In genomic region chr6:16999451-17000139, GRCm38 (mm10) we compare ENCODE assay signal across 10 mouse cellular contexts.
A peak's percentile ranks its signal among the peaks of the same experiment; 100 is the strongest.
DNase-seq lines count a peak whose midpoint lies in the region; ATAC-seq and TF ChIP-seq lines count a peak whose summit lies in the region.
"Had no signal": no experiment of that assay in that cellular context is flagged by ENCODE, and none has a peak within 500 bp of the region (broad histone marks: within the 10 kb centered on the region; RNA-seq: fewer than 3 reads in every experiment).

No protein-coding gene starts in this region.

- TF ChIP-seq CTCF in left cerebral cortex, adult 2 months (IDR thresholded peaks at IDR 0.05) = peak; percentile 31

- H3K4me2 ChIP-seq in embryonic facial prominence, embryonic 14.5 days (ENCODE audit: low read depth, low read length) = peak overlapping the region; percentile 21; the same call in 1 of the 2 replicates
- peak overlapping the region; percentile 54 for H3K4me2 ChIP-seq in hindbrain, embryonic 15.5 days
- peak overlapping the region; percentile 49 for H3K4me2 ChIP-seq in midbrain, embryonic 16.5 days (ENCODE audit: low read length)
- H3K4me2 ChIP-seq: liver, embryonic 13.5 days had no signal

- H3K4me3 ChIP-seq in left cerebral cortex, adult 2 months = peak overlapping the region; percentile 21
- H3K4me3 ChIP-seq in embryonic facial prominence, embryonic 14.5 days (ENCODE audit: low read depth, low read length) = no peak overlapping the region
- peak overlapping the region; percentile 31 for H3K4me3 ChIP-seq in hindbrain, embryonic 15.5 days
- peak overlapping the region; percentile 21 for H3K4me3 ChIP-seq in midbrain, embryonic 16.5 days (ENCODE audit: low read depth, low read length)
- H3K4me3 ChIP-seq: liver, embryonic 13.5 days had no signal

- H3K9me3 ChIP-seq in embryonic facial prominence, embryonic 14.5 days (ENCODE audit: control insufficient read depth, low read length) = no peaks in the 10 kb centered on the region
- H3K9me3 ChIP-seq in hindbrain, embryonic 15.5 days = no peaks in the 10 kb centered on the region
- no peaks in the 10 kb centered on the region for H3K9me3 ChIP-seq in midbrain, embryonic 16.5 days (replicated peaks; ENCODE audit: control insufficient read depth, low read length, poor library complexity, severe bottlenecking)
- H3K9me3 ChIP-seq: G1E; liver, embryonic 13.5 days had no signal

- intact Hi-C loops in left cerebral cortex, adult 2 months (cut with DNase I) = loop anchor here (10.0 kb wide), 1 partner anchor 1585 kb away; no protein-coding TSS in a partner anchor

- DNase-seq in left cerebral cortex, adult 2 months (ENCODE audit: extremely low spot score in 1 of 2, low spot score in 2 of 2) = no peak
- DNase-seq in left cerebral cortex, adult 11 months (ENCODE audit: low spot score) = no peak
- peak; percentile 37 for DNase-seq in embryonic facial prominence, embryonic 14.5 days (ENCODE audit: low spot score)
- no peak for DNase-seq in B cell, adult 2 months
- no peak for DNase-seq in adrenal gland, postnatal 36 days
- DNase-seq: adrenal gland, postnatal 25 days; liver, embryonic 13.5 days had no signal

- H3K9ac ChIP-seq in embryonic facial prominence, embryonic 14.5 days (ENCODE audit: low read depth, low read length) = no peak overlapping the region
- no peak overlapping the region for H3K9ac ChIP-seq in hindbrain, embryonic 15.5 days
- H3K9ac ChIP-seq in midbrain, embryonic 16.5 days (ENCODE audit: low read depth, low read length) = peak overlapping the region; percentile 44; the same call in 1 of the 2 replicates
- H3K9ac ChIP-seq: liver, embryonic 13.5 days had no signal

- H3K27me3 ChIP-seq in embryonic facial prominence, embryonic 14.5 days (replicated peaks; ENCODE audit: control insufficient read depth, insufficient read depth, low read length) = peaks cover 4% of the 10 kb centered on the region; the same call in 1 of the 2 replicates
- H3K27me3 ChIP-seq in hindbrain, embryonic 15.5 days = no peaks in the 10 kb centered on the region
- no peaks in the 10 kb centered on the region for H3K27me3 ChIP-seq in midbrain, embryonic 16.5 days (ENCODE audit: control insufficient read depth, insufficient read depth, low read depth, low read length)

- no peaks in the 10 kb centered on the region for H3K36me3 ChIP-seq in embryonic facial prominence, embryonic 14.5 days (ENCODE audit: control insufficient read depth, insufficient read depth, low read length)
- H3K36me3 ChIP-seq in hindbrain, embryonic 15.5 days = no peaks in the 10 kb centered on the region
- no peaks in the 10 kb centered on the region for H3K36me3 ChIP-seq in midbrain, embryonic 16.5 days (ENCODE audit: control insufficient read depth, insufficient read depth, low read length)
- H3K36me3 ChIP-seq: G1E; liver, embryonic 13.5 days had no signal

- no peak for ATAC-seq in embryonic facial prominence, embryonic 14.5 days (ENCODE audit: low read depth)
- peak; percentile 45; the same call in 1 of the 2 replicates for ATAC-seq in hindbrain, embryonic 15.5 days (ENCODE audit: low FRiP score, low read depth)
- ATAC-seq in midbrain, embryonic 16.5 days = 0 out of 2 replicates have a peak, but pooled peaks have one; percentile 33

- no peak overlapping the region for H3K27ac ChIP-seq in left cerebral cortex, adult 2 months
- no peak overlapping the region for H3K27ac ChIP-seq in embryonic facial prominence, embryonic 14.5 days (replicated peaks; ENCODE audit: low read depth, low read length)
- no peak overlapping the region for H3K27ac ChIP-seq in hindbrain, embryonic 15.5 days (replicated peaks)
- no peak overlapping the region for H3K27ac ChIP-seq in midbrain, embryonic 16.5 days (ENCODE audit: low read length)
- H3K27ac ChIP-seq: liver, embryonic 13.5 days had no signal

- H3K4me1 ChIP-seq in embryonic facial prominence, embryonic 14.5 days (ENCODE audit: control insufficient read depth, insufficient read depth, low read length) = peaks cover 4% of the 10 kb centered on the region; the same call in 1 of the 2 replicates
- H3K4me1 ChIP-seq in hindbrain, embryonic 15.5 days (replicated peaks) = peaks cover 6% of the 10 kb centered on the region
- peaks cover 2% of the 10 kb centered on the region; the same call in 1 of the 2 replicates for H3K4me1 ChIP-seq in midbrain, embryonic 16.5 days (ENCODE audit: control insufficient read depth, insufficient read depth, low read length)
- H3K4me1 ChIP-seq: liver, embryonic 13.5 days had no signal

- 61% methylated on average over 21 of the region's 21 CpGs for WGBS in embryonic facial prominence, embryonic 14.5 days
- 36% methylated on average over 21 of the region's 21 CpGs for WGBS in hindbrain, embryonic 15.5 days
- 38% methylated on average over 21 of the region's 21 CpGs for WGBS in midbrain, embryonic 16.5 days
